Mouse (Mus musculus) forebrain, embryonic 16.5 days (tissue): ENCODE results near the gene Xkr7. TPM values are rescaled to one million over a fixed set of nuclear protein-coding genes. Genes with fewer than 3 reads are reported as not detected.

ENCODE experiments used
- ATAC-seq: fragments of 200-750 bp; cut with Nextera tagmentation; 2 replicates; pipeline ENCODE4 v1.8.0; 2017; ENCODE audit warnings: mild to moderate bottlenecking, moderate library complexity
- H3K27ac ChIP-seq: fragments of 300-500 bp; sonication (generic); 2 replicates; pipeline ENCODE4 v1.5.1; 2014; ENCODE audit warnings: low read length, control low read depth
- H3K27me3 ChIP-seq: fragments of 300-500 bp; sonication (generic); replicated peaks from 2 replicates; pipeline ENCODE4 v1.6.1; 2014; ENCODE audit warnings: low read length; ENCODE audit not compliant: control insufficient read depth, insufficient read depth
- H3K36me3 ChIP-seq: fragments of 300-500 bp; sonication (generic); 2 replicates; pipeline ENCODE4 v1.6.1; 2014; ENCODE audit not compliant: control insufficient read depth, insufficient read depth
- H3K4me1 ChIP-seq: fragments of 300-500 bp; sonication (generic); replicated peaks from 2 replicates; pipeline ENCODE4 v1.6.1; 2014; ENCODE audit warnings: low read length; ENCODE audit not compliant: control insufficient read depth, insufficient read depth
- H3K4me2 ChIP-seq: fragments of 300-500 bp; sonication (generic); 2 replicates; pipeline ENCODE4 v1.6.1; 2014; ENCODE audit warnings: mild to moderate bottlenecking, low read length, control low read depth
- H3K4me3 ChIP-seq: fragments of 300-500 bp; sonication (generic); replicated peaks from 2 replicates; pipeline ENCODE4 v1.5.1; 2014; ENCODE audit warnings: mild to moderate bottlenecking, low read length, control low read depth
- H3K9ac ChIP-seq: fragments of 300-500 bp; sonication (generic); replicated peaks from 2 replicates; pipeline ENCODE4 v1.6.1; 2014; ENCODE audit warnings: low read depth, low read length, control low read depth
- H3K9me3 ChIP-seq: fragments of 300-500 bp; sonication (generic); 2 replicates; pipeline ENCODE4 v1.6.1; 2016; ENCODE audit warnings: low read length; ENCODE audit not compliant: control insufficient read depth
- WGBS: fragments of 180-500 bp; shearing (Covaris S2); extraction: QIAGEN DNeasy Blood & Tissue Kit; methylation state at CpG from one replicate; pipeline ENCODE4 v1.1.7; 2014; 5-methylcytosine and 5-hydroxymethylcytosine counted together
- polyA plus RNA-seq: library from polyadenylated mRNA; unstranded; fragments of >200 nt; fragmentation: Nextera tagmentation; extraction: Ambion mirVana; gene quantifications from 2 replicates; pipeline ENCODE4 v1.2.1, GENCODE M21; 2015

Gene Xkr7
- polyA plus RNA-seq, 1 experiment from 2014 or later: 2.0 TPM

DNA sequence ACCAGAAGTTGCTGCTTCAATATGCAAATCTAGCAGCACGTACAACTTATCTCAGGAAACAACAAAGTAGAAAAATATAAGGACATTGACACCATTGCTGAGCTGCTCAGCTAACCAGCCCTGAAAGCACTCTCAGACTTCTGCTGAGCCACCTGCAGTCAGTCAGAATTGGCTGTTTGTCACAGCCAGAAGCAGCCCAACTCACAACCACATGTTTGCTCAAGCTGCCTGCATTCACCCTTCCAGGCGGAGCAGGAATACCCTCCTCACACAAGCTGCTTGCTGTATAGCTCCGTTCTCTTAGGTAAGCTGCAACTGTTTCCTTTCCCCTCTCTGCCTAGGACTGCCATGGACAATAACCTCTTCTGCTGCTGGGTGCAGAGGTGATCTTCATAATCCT lies 31.7 kb downstream of the Xkr7 start:
- Histone ChIP-seq H3K4me1 (peaks cover 9% of the 10 kb centered on the region; the same call in 1 of the 2 replicates), H3K4me2 (no peak overlapping the region), H3K9me3 (no peaks in the 10 kb centered on the region), H3K27me3 (0 out of 2 replicates have a peak, but pooled peaks cover 3% of the 10 kb centered on the region), H3K4me3 (no peak overlapping the region), H3K27ac (0 out of 2 replicates have a peak overlapping the region, but pooled peaks have one; percentile 21), H3K36me3 (no peaks in the 10 kb centered on the region), H3K9ac (peak overlapping the region; percentile 22; the same call in 1 of the 2 replicates)
- ATAC-seq: peak; percentile 45; the same call in 1 of the 2 replicates
- 55% methylated on average over 3 of the region's 3 CpGs for WGBS

DNA sequence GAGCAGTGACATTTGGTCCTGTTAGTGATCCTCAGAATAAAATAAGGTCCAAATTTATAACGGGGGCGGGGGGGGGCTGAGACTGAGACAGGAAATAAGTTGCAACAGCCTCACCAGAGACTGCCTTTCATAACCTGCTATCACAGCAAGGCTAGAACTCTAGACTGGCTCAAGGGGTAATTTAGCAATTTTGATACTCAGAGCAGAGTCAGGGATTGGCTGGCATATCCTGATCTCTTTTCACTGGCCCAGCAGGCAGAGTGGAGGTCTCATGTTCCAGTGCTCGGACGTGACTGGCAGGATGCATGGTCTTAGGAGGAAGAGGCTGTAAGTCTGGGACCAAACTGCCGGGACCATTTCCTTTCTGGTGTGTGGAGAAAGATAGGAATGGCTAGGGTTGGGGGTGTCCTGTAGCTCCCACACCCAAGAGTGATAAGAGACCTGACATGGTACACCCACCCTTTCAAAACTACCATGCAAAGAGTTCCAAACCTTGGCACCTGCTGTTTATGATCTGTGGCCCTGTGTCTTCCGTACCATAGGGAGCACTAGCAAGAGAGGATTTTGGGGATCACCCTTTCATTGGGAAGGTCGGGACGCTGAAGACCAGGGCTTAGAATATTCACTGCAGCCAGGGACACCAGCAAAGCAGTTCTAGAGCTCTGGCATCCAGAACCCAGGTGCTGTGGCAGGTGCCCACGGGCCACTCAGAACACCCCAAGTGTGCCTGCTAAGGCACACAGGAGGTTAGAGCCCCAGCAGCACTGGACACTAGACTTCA lies 32.7 kb downstream of the Xkr7 start:
- Histone ChIP-seq H3K4me3 (no peak overlapping the region), H3K4me2 (no peak overlapping the region), H3K9ac (no peak overlapping the region), H3K27ac (no peak overlapping the region), H3K36me3 (no peaks in the 10 kb centered on the region), H3K9me3 (no peaks in the 10 kb centered on the region), H3K4me1 (peaks cover 12% of the 10 kb centered on the region; the same call in 1 of the 2 replicates), H3K27me3 (peaks cover 3% of the 10 kb centered on the region; the same call in 1 of the 2 replicates)
- WGBS: 76% methylated on average over 9 of the region's 9 CpGs
- no peak for ATAC-seq

DNA sequence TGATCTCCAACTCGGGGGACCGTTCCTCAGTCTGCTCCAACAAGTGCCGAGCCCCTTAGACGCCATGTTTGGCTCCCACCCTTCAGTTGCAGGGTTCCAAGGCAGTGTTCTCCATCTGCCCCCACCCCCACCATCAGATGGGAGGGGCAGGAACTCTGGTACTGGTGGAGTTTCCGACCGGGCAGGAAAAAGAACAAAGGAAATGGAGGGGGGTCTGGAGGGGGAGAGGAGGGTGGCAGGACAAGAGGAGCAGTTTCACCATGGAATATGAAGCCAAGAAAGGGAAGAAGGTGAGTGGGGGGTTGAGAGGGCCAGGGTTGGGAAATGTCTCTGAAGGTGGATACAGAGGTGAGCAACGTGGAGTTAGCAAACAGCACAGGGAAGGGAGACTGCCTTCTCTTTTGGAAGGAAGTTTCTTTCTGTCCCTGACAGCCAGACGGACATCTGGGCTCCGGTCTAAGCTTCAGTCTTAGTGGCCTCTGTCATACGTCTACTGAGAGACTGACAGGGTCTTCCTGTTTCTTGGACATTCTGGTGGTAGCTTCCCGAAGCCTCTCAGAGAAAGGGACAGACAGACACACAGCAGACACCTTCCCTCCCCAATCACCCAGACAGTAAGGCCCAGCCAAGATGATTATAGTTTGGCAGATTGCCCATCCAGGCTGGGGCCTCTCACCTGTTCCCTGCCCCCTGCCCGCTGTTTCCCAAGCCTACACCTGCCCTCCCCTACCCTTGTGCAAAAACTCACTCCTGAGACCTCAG lies 34.3 kb downstream of the Xkr7 start, which contains the start of gene Ccm2l:
Gene Ccm2l (plus strand): TSS at position 209 of the 762 bp plus-strand sequence.
- H3K4me3 ChIP-seq: no peak within 1 kb of the TSS
- peaks cover 12% of the 10 kb centered on the region; the same call in 1 of the 2 replicates for H3K4me1 ChIP-seq
- WGBS: 53% methylated on average over 12 of the region's 12 CpGs
- no peak for ATAC-seq
- H3K9ac ChIP-seq: no peak within 1 kb of the TSS
- H3K9me3 ChIP-seq: no peaks in the 10 kb centered on the region
- H3K4me2 ChIP-seq: no peak within 1 kb of the TSS
- peaks cover 19% of the 10 kb centered on the region for H3K27me3 ChIP-seq
- H3K27ac ChIP-seq: no peak within 1 kb of the TSS
- no peaks in the 10 kb centered on the region for H3K36me3 ChIP-seq

DNA sequence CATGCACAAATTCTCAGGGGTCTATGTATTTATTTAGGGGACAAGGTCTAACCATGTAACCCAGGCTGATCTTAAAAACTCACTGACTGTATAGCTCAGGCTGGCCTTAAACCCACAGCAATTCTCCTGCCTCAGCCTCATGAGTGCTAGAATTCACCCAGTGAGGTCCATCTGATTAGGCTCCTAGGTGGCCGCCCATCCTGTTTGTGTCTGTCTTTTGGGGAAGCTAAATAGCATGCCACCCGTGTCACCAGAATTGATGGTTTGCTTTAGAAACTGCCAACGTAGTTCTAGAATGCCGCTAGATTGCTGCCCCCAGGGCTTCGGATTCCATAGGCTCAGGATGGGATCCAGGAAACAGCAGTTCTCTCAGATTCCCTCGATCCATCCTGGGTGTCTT lies 35.3 kb downstream of the Xkr7 start:
- Histone ChIP-seq H3K4me1 (peaks cover 20% of the 10 kb centered on the region), H3K27ac (no peak overlapping the region), H3K27me3 (peaks cover 27% of the 10 kb centered on the region), H3K9ac (no peak overlapping the region), H3K4me3 (no peak overlapping the region), H3K4me2 (no peak overlapping the region), H3K36me3 (no peaks in the 10 kb centered on the region), H3K9me3 (no peaks in the 10 kb centered on the region)
- no peak for ATAC-seq
- 50% methylated on average over 6 of the region's 6 CpGs for WGBS

DNA sequence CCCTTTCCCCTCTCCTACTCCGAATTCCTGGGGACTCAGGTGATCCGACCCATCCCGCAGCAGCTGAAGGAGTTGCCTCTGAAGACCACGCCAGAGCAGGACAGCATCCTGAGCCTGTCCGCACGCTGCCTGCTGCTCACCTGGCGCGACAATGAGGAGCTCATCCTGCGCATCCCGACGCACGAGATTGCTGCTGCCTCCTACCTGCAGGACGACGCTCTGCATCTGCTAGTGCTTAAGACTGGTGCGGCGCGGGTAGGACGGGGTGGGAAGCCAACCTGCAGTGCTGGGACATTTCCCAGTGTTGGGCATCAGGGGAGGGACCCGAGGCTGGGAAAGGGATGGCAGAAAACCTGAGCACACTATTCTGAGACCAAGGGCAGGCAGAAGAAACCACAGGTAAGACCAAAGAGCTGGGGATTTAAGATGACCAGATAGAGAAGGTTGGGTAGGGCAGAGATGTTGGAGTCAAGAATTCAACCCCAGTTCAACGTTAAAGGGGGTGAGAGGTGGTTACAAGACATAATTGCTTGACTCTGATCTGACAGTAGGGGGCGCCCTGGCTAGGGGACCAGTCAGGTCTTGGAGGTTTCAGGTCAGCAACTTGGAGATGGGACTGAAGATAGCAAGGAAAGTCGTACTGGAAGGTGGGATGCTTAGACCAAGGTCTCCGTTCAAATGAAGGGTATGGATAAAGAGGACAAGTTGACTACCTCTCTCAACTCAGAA lies 39.3 kb downstream of the Xkr7 start:
- H3K4me3 ChIP-seq: no peak overlapping the region
- no peak overlapping the region for H3K4me2 ChIP-seq
- H3K36me3 ChIP-seq: no peaks in the 10 kb centered on the region
- no peak overlapping the region for H3K27ac ChIP-seq
- H3K9ac ChIP-seq: no peak overlapping the region
- peaks cover 14% of the 10 kb centered on the region for H3K4me1 ChIP-seq
- WGBS: 7% methylated on average over 23 of the region's 23 CpGs
- peak; percentile 30; the same call in 1 of the 2 replicates for ATAC-seq
- H3K9me3 ChIP-seq: no peaks in the 10 kb centered on the region
- peaks cover 33% of the 10 kb centered on the region for H3K27me3 ChIP-seq

DNA sequence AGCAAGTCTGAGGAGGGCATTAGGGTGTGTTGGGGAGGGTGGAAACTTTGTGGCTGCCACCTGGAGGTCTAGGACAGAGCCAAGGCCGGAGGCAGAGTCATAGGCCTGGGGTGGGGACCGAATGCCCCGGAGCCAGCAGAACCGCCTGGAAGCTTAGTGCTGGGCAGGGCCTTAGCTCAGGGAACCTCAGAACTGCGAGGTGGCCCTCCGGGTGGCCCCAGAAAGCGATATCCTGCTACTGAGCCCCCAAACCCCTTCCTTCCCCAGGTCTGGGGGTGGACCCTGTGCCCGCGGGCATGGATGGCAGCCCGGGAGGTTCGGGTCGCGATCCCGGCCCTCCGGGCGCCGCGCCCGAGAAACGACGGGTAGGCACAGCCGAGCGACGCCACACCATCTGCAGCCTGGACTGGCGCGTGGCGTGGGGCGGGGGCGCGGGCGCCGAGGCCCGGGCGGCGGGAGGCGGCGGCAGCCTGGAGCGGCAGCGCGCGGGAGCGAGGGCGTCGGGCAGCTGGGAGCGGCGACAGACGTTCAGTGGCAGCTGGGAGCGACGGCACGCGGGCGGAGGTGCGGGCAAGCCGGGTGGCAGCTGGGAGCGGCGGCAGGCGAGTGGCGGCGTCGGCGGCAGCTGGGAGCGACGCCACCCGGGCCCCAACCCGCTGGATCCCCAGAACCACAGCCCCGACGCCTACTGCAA lies 40.0 kb downstream of the Xkr7 start:
- Histone ChIP-seq H3K4me3 (peak overlapping the region; percentile 39), H3K9ac (peak overlapping the region; percentile 54), H3K4me2 (peak overlapping the region; percentile 62), H3K9me3 (no peaks in the 10 kb centered on the region), H3K4me1 (peaks cover 14% of the 10 kb centered on the region), H3K27me3 (peaks cover 33% of the 10 kb centered on the region), H3K36me3 (no peaks in the 10 kb centered on the region), H3K27ac (no peak overlapping the region)
- 3% methylated on average over 65 of the region's 67 CpGs for WGBS
- peak; percentile 66 for ATAC-seq

DNA sequence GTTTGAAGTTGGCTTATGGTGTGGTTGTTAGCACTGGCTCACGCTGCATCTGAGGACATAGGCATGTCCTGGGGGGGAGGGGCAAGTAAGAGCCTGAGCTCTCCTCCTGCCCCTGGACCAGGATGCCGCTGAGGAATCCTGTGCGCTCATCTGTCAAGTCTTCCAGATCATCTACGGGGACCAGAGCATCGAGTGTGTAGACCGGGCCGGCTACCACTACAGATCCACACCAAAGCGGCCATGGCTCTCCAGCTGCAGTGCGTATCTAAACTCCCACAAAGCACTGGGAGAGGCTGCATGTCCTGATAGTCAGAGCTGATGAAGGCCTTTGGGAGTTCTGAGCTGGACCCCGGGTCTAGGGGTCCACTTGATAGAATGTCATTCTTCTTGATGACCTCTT lies 43.0 kb downstream of the Xkr7 start:
- WGBS: 90% methylated on average over 10 of the region's 10 CpGs
- Histone ChIP-seq H3K4me2 (no peak overlapping the region), H3K4me1 (peaks cover 8% of the 10 kb centered on the region), H3K9me3 (no peaks in the 10 kb centered on the region), H3K9ac (no peak overlapping the region), H3K27me3 (peaks cover 30% of the 10 kb centered on the region), H3K4me3 (no peak overlapping the region), H3K27ac (no peak overlapping the region), H3K36me3 (no peaks in the 10 kb centered on the region)
- no peak for ATAC-seq

DNA sequence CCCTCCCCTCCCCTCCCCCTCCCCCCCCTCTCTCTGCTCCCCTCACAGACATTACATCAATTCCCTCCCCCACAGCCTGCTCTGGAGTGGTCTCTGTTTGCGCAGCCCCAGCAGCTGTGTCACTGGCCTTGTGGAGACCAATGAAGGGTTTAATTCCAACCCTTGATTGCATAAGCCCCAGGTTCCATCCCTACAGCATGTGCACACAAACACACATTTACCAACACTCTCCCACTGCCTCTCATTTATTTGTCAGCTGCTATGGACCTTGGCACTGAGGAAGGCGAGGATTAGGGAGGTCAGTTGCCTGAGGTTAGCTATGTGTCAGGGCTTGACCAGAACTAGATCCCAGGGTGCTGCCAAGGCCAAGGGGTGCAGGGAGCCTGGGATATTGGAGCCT lies 44.3 kb downstream of the Xkr7 start:
- no peaks in the 10 kb centered on the region for H3K9me3 ChIP-seq
- peaks cover 17% of the 10 kb centered on the region for H3K27me3 ChIP-seq
- peaks cover 8% of the 10 kb centered on the region for H3K4me1 ChIP-seq
- whole genome bisulfite sequencing: 69% methylated on average over 2 of the region's 2 CpGs
- no peak overlapping the region for H3K4me2 ChIP-seq
- H3K9ac ChIP-seq: no peak overlapping the region
- ATAC-seq: no peak
- H3K4me3 ChIP-seq: no peak overlapping the region
- H3K36me3 ChIP-seq: no peaks in the 10 kb centered on the region
- no peak overlapping the region for H3K27ac ChIP-seq
